Mouse (Mus musculus) urinary bladder, postnatal 10 days (tissue): ENCODE measurements around the gene Tpcn1.

Experiments
- DNase-seq: peaks from one replicate; pipeline ENCODE4 v3.0.0; 2022; ENCODE audit warnings: low spot score

Gene Tpcn1

DNA sequence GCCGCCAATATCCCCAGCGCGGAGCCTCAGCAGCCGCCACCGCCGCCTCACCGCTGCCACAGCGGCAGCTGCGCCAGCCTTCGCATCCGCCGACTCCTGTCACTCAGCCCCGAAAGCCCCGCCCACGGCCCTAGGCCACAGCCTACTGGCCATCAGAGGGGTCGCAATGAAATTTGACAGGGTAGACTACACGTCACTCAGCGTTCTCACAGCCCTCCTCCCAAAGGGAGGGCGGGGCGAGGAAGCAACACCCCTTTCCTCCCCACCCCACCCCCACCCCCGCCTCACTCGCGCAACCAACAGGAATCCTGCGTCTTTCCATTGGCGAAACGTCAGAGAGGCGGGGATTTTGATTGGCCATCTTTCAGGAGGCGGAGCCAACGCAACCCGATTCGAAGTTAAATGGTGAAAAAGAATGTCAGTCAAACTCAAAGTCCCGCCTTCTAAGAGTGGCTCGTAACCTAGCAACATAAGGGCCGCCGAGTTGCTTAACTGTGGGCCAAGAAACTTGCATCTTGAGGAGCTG is at the start of gene Tpcn1, which contains the start of gene Iqcd:
TSS of gene Tpcn1 (minus strand) at position 105 of the 526 bp plus-strand sequence.
TSS of gene Iqcd (plus strand) at position 448 of the 526 bp plus-strand sequence.
- peak; percentile 94 for DNase-seq

DNA sequence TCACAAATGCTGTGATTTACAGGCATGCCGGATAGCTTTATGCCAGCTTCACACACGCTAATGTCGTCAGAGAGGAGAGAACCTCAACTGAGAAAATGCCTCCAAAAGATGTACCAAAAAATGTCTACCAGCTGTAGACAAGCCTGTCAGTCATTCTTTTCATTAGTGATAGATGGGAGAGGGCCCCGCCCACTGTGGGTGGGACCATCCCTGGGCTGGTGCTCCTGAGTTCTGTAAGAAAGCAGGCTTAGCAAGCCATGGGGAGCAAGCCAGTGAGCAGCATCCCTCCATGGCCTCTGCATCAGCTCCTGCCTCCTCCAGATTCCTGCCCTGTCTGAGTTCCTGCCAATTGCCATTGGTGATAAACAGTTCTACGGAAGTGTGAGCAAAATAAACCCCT is 47.2 kb upstream of the Tpcn1 start:
- DNase-seq, result no peak

DNA sequence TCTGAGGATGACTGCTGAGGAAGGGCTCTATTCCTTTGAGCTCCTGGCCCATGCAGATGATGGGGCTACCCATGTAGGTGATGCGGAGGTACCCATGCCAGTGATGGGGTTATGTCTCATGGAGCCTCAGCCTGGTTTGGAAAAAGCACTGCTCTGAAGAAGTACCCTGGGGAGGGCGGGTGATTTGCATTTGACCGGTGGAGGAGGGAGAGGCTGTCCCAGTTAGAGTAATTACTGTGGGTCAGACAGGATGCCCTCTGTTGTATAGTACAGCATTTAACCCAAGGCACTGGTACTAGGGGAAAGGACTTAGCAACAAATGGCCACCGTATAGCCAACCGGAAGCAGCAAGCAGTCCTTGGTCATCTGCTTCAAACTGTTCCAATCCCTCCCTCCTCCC is 46.4 kb upstream of the Tpcn1 start:
- no peak for DNase-seq

DNA sequence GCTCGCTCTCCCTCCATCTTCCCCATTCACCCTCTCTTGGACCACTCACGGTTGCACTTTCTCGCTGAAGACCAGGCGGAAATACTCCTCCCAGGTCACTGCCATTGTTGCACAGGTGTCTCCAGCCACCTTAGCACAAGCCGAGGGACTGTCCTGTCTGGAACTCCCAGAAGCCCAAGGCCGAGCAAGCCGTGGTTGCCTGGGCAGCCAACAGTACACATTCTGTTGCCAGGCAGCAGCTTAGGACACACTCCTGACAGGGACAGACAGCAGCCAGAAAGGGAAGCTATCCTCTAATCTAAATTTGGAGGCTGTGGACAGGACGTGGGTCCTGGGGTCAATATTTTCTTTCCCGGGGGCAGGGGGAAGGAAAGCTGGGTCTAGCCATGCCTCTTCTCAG is 45.7 kb upstream of the Tpcn1 start, which contains the start of gene Cfap73:
TSS of gene Cfap73 (minus strand) at position 105 of the 400 bp plus-strand sequence.
- no peak for DNase-seq

DNA sequence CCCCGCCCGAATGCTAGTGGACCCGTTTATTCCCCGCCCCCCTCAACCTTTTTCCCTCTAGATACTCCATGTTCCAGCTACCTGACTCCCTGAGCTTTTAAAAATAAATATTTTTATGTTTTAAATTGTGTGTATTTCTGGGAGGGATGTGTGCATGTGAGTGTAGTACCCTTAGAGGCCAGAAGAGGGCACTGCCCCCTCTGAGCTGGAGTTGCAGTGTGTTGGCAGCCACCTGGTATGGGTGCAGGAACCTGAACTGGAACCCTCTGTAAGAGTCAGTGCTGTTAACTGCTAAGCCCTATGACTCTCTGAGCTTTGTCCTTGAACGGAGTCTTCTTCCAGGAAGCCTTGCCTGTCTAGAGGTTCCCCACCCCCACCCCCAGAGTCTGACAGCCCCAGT is 43.4 kb upstream of the Tpcn1 start:
- DNase-seq, result no peak

DNA sequence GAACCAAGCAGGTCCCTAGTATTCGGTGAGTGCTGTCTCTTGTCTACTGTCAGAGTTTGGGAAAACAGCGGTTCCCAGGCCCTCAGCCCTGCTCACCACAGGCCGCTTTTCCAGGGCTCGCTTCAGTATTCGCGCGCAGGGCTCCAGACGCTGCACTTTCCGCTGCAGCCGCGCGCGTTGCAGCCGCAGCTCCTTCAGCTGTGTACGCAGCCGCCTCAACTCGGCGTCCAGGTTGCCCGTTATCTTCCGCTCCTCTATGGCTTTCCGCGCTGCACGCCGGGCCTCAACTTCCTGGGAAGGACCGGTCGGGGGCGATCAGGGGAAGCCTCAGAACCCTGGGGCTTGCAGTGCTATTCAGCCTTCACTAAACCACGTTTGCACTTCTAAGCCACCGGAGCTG is 42.7 kb upstream of the Tpcn1 start:
- DNase-seq, result no peak

DNA sequence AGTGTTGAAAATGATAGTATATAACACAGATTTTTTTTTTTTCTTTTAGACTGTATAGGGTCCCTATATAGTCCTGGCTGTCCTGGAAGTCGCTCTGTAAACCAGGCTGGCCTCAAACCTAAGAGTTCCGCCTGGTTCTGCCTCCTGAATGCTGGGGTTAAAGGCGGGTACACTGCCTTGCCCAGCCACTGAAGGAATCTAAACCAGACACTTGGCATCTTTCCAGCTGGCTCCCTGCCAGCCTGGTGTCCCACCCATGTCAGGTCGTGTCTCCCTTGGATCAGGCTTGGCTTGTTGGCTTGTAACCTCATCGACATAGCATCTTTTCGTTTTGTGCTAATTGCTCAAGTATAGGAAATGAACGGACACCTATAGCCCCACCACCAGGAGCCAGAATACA is 40.2 kb upstream of the Tpcn1 start:
- DNase-seq, result no peak

DNA sequence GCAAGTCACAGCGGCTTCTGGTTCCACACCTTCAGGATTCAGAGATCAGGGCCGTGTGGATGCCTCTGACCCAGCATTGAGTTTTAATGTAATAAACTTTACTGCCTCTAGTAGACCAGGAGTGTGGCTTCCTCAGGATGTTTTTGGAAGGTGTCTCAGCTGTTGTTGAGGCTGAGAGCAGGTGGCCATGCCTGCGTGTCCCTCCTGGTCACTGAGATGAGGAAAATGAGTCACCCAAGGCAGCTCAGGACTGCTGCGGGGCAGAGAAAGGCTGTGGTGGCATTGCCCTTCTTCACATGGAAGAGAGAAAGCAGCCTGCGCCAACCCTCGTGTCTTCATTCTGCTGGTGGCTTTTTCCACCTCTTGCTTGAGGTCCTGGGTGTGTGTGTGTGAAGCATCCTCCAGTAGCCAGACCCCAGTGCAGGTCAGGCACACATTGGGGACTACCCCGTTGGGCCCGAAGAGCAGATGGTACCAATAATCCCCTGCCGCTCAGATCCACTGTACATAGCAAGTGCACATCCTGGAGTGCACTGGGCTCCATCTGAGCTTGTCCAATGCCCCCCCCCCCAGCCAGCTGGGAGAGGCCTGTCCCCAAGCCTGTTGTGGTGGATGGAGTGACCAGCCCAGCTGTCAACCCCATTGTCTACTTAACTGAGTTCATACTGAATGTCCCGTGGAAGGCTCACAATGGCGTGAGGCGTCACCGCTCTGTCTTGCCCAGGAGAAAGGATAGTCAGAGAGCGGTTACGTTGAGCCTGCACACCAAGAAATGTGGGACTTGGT is 39.2 kb upstream of the Tpcn1 start:
- DNase-seq, result no peak

DNA sequence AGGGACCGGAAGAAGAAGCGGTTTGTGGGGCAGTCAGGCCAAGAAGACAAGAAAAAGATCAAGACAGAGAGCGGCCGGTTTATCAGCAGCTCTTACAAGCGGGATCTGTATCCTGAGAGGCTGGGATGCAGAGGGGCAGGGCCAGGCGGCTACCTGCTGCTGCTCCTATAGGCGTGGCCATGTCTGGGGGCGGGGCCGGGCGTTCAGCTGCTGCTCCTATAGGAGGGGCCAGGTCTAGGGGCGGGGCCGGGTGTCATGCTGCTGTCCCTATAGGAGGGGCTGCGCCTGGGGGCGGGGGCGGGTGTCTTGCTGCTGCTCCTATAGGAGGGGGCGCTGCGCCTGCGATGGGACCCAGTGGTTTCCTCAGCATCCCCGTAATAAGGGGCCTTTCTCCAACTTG is 37.9 kb upstream of the Tpcn1 start:
- DNase-seq, result no peak

DNA sequence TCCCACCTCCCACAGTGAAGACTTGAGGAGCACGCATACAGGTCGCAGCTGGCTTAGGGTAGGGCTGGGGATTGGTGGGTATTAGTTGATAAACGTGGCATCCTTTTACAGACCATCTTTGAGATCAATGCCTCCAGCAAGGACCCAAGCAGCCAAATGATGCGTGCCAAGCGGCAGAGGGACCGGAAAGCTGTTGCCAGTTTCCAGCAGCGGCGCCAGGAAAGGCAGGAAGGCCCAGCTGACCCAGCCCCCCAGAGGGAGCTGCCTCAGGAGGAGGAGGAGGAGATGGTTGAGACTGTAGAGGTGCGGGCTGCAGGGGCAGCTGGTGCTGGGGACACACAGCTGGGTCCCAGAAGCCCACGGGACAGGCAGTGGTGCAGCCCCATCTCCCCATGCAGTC is 36.0 kb upstream of the Tpcn1 start:
- no peak for DNase-seq

DNA sequence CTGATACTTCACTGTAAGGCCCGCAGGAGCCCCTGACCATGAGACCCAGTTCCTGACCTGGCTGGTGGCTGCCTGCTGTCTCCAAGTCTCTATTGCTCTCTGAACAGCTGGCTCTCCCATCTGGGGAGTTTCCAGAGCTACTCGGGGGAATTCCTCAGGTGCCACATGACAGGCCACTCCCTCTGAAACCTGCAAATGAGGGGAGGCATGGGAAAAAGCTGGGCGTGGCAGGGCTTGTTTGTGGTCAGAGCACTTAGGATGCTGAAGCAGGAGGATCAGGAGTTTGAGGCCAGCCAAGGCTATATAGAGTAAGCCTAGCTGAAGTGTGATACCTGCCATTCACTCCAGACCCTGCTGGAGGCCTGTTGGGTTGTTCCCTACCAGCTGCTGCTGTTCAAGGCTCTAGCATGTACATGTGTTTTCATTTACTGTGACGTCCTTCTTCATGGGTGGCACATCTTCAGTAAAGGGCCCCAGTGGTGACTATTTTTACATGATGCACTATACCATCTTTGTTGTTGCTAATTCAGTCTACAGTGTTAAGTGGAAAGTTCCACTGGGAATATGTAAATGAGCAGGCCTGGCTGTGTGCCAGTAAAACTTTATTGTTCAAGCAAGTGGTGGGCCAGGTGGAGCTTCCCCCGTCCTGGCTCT is 33.9 kb upstream of the Tpcn1 start:
- no peak for DNase-seq

DNA sequence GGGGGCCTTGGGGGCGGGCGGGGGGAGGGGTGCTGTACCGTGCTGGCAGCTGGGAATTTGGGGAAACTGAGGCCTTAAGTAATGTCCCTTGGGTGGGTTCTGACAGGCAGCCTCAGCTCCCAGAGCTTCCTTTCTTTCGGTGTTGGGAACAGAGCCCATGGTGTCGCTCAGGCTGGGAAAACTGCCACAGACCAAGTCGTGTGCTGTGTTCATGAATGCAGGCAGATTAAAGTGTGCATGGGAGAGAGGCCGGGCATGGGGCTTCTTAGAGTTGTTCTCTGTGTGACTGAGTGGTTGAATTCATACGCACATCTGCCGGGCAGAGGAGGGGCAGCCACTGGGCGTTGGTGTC is 33.3 kb upstream of the Tpcn1 start:
- no peak for DNase-seq

DNA sequence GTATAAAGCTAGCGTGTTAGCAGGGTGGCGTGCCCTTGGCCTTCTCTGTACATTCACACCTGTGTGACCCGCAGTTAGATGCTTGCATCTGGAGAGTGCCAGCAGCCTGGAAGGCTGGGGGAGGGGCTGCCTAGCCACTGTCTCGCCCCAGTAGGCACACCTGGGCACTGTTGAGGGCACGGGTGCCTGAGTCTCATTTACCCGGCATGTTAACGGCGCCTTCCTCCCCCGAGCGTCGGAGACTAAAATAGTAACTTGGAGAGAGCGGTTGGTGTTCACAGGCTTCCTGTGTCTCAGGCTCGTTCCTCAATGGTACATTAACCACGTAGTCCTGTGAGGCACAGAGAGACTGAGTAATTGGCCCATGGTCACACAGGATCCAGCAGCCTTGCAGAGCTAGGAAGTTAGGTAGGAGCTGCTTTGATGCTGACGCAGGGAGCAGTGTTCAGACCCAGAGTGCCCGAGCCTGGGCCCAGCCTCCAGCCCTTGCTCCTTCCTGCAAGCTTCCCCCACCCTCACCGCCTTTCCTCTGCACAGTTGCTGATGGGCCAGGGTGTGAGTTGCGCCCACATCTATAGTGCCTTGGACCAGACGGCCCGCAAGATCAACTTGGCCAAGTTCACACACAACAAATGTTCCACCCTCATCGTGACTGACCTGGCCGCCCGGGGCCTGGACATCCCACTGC is 32.7 kb upstream of the Tpcn1 start:
- no peak for DNase-seq

DNA sequence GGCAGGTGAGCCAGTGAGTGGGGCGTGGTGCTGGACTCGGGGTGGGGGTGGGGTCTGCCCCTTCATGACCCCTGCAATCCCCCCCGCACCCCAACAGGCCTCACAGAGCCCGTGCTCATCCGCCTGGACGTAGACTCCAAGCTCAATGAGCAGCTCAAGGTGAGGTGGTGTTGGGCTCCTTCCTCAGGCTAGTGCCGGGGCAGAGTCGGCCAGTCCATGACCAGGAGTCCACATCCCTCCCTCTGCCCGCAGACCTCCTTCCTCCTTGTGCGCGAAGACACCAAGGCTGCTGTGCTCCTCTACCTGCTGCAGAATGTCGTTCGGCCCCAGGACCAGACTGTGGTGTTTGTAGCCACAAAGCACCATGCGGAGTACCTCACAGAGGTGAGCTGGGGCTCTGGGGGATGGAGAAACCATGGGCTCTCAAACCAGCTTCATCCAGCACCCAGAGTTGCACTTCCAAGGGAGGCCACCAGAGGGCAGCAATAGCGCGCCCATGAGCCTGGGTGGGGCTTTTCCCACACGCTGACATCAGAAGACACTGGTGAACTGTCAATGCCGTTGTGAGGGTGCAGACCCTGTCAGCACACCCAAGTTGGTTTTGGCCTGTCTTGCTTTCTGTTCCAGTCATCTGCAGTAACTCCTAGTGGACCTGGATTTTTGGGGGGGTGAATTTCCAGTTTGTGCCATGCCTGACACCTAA is 32.1 kb upstream of the Tpcn1 start:
- DNase-seq, result no peak

DNA sequence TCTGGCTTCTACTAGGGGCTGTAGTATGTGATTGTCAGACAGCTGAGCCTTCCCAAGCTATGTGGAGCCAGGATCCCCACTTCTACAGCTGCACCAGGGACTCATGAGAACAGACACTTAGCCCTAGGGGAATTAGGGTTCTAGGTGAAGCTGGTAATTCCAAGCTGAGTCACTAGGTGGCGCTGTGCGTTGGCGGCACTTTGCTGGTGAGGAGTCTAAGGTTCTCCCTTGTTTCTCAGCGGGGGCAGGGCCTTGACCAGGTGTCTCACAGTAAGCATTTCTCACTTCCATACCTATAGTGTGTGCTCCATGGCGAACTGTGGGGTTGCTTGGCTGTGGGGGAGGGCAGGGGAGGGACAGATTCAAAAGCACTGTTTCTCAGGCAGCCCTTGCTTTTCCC is 30.7 kb upstream of the Tpcn1 start:
- no peak for DNase-seq

DNA sequence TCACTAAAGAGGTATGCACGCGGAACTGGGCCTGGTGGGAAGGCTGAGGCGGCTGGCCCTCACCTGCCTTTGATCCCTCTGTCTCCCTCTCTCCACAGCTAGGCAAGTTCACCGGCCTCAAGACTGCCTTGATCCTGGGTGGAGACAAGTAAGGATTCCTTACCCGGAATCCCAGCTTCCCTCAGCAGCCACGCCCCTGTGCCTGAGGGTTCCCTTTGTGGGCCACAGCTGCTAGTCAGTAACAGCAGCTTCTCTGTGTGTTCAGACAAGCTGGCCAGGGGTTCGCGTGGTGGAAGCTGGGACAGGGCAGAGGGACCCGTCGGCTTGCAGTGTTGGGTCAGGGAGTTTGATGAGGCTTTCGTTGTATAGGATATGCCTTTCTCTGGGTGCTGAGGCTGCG is 30.3 kb upstream of the Tpcn1 start:
- DNase-seq, result no peak

DNA sequence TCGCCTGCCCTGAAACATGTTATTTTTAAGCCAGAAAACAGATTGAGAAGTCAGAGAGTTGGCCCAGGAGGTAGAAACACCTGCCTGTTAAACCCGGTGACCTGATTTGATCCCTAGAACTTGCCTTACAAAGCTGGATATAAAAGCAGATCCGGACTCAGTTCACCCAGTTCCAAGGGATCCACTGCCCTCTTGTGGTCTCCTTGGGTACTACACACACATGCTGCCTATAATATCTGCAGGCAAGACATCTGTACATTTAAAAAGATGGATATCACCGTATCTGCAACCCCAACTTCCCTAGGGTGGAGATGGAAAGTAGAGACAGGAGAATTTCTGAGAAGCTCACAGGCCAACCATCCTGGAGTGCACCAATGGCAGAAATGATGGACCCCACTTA is 27.4 kb upstream of the Tpcn1 start:
- DNase-seq, result no peak

DNA sequence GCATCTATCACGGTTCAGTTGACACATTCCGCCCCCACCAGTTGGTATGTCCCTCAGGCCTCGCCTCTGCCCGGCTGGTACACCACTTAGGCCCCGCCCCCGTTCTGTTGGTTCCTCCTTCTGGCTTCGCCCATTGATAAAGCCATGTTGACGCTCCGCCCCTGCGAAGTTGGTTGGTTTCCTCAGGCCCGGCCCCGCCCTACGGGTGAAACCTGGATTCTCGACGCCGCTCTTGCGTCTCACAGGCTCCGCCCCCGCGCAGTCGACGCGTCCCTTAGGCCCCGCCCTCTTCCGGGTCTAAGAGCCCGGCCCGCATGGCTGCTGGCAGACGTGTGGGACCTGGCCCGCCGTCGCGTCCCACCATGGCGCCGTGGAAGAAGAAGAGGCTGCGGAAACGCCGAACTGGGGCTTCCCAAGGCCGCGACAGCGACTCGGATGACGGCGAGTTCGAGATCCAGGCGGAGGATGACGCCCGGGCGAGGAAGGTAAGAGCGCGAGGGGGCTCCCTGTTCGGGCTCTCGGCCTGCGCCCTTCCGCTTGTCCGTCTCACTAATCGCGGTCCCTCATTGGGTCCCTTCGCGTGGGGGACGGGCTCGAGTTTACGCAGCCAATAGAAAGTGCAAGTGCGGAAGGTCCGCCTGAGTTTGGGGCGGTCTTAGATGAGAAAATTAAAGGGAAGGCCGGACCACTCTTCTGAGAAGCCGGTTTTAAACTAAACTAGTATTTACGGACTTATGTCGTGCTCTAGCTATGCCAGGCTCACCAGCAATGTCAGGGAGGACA is 24.5 kb upstream of the Tpcn1 start:
- peak; percentile 98 for DNase-seq

DNA sequence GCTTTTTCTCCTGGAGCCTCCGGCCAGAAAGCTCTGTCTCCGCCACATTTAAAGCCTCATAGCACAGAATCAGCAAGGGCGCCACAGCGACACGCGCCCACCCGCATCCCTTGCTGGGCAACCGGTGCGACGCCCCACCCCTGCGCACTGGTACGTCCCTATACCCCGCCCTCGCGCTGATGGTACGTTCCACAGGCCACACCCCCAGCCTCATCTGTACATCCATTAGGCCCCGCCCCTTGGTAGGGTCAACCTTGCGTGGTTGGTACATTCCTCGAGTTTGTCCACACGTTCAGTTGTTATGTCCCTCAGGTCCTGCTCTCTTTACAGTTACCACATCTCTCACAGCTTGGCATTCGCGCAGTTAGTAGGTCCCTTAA is 24.0 kb upstream of the Tpcn1 start, which contains the start of the genes Rita1 and Ddx54:
TSS of gene Rita1 (minus strand) at position 148 of the 380 bp plus-strand sequence.
TSS of gene Ddx54 (plus strand) at position 298 of the 380 bp plus-strand sequence.
- DNase-seq, result peak; percentile 79

DNA sequence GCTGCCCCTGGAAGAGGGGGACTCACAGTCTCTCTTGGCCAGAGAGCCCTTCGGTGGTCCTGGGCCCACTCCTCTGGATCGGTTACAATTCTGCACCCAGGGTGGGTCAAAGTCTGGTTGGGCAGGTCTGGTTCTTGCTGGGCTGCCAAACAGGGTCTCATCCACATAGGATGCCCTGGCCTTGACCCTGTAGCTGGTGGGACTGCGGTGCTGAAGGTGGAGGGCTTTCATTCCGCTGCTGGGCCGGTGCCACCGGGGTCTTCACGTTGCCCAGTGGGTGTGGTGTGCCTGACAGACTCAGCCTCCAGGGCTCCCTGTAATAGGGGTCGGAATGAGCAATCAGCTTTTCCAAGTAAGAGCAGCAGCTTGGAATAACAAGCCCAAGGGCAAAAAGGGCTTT is 22.9 kb upstream of the Tpcn1 start:
- DNase-seq, result no peak

DNA sequence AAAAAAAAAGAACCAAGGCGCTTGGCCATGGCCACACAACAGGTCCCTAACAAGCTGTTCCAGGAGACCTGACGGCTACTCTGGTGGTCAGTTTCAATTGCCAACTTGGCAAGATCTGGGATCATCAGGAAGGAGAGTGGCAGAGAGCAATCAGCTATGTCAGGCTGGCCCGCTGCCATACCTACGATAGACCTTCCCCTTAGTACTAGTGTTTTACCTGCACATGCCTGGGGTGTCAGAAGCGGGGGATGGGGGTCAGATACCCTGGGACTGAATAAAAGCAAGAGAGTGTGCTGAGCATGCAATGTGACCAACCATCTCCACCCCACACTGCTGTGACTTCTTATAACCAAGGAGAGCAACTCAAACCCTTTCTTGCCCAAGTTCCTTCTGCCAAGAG is 22.4 kb upstream of the Tpcn1 start:
- no peak for DNase-seq
